ENCODE assay signal across 16 mouse cellular contexts in genomic region chr6:122952401-122952800, GRCm38 (mm10). TPM values are rescaled to one million over a fixed set of nuclear protein-coding genes. Genes with fewer than 3 reads are reported as not detected.
DNase-seq lines count a peak whose midpoint lies in the region; ATAC-seq and TF ChIP-seq lines count a peak whose summit lies in the region.
"Had no signal": no experiment of that assay in that cellular context is flagged by ENCODE, and none has a peak within 500 bp of the region (broad histone marks: within the 10 kb centered on the region; RNA-seq: fewer than 3 reads in every experiment).

Clec4a3 (plus strand) TSS chr6:122952515.

- no peak within 1 kb of the TSS for H3K27ac ChIP-seq in heart, embryonic 12.5 days (ENCODE audit: poor library complexity, severe bottlenecking)
- peak within 1 kb of the TSS; percentile 26 for H3K27ac ChIP-seq in bone marrow, adult 2 months (ENCODE audit: control insufficient read depth, insufficient read depth, low read depth, low read length, poor library complexity)
- H3K27ac ChIP-seq in forebrain, embryonic 10.5 days: no peak within 1 kb of the TSS
- no peak within 1 kb of the TSS for H3K27ac ChIP-seq in hindbrain, embryonic 11.5 days (ENCODE audit: low read depth, low read length)
- H3K27ac ChIP-seq: embryonic facial prominence, embryonic 15.5 days; intestine, embryonic 15.5 days; layer of hippocampus, adult 2 months; limb, embryonic 15.5 days had no signal

- H3K4me1 ChIP-seq in heart, embryonic 12.5 days (replicated peaks): no peaks in the 10 kb centered on the region
- peaks cover 1% of the 10 kb centered on the region; the same call in 1 of the 2 replicates for H3K4me1 ChIP-seq in bone marrow, adult 2 months (ENCODE audit: control insufficient read depth, insufficient read depth, low read length)
- no peaks in the 10 kb centered on the region for H3K4me1 ChIP-seq in forebrain, embryonic 10.5 days
- no peaks in the 10 kb centered on the region for H3K4me1 ChIP-seq in hindbrain, embryonic 11.5 days (replicated peaks; ENCODE audit: control insufficient read depth, insufficient read depth, low read length)
- H3K4me1 ChIP-seq: embryonic facial prominence, embryonic 15.5 days; intestine, embryonic 15.5 days; limb, embryonic 15.5 days had no signal

- H3K27me3 ChIP-seq in heart, embryonic 12.5 days (replicated peaks): no peaks in the 10 kb centered on the region
- H3K27me3 ChIP-seq in forebrain, embryonic 10.5 days (ENCODE audit: poor library complexity, severe bottlenecking): no peaks in the 10 kb centered on the region
- H3K27me3 ChIP-seq in hindbrain, embryonic 11.5 days (ENCODE audit: control insufficient read depth, insufficient read depth, low read length): no peaks in the 10 kb centered on the region
- H3K27me3 ChIP-seq: embryonic facial prominence, embryonic 15.5 days; intestine, embryonic 15.5 days; limb, embryonic 15.5 days had no signal

- WGBS in heart, embryonic 12.5 days: 74% methylated on average over 8 of the region's 8 CpGs
- WGBS in bone marrow, adult 2 months: 6% methylated on average over 8 of the region's 8 CpGs
- 86% methylated on average over 8 of the region's 8 CpGs for WGBS in forebrain, embryonic 10.5 days
- WGBS in hindbrain, embryonic 11.5 days: 89% methylated on average over 8 of the region's 8 CpGs

- H3K36me3 ChIP-seq in heart, embryonic 12.5 days: no peaks in the 10 kb centered on the region
- H3K36me3 ChIP-seq in forebrain, embryonic 10.5 days (replicated peaks): no peaks in the 10 kb centered on the region
- H3K36me3 ChIP-seq in hindbrain, embryonic 11.5 days (ENCODE audit: control insufficient read depth, insufficient read depth, low read length): no peaks in the 10 kb centered on the region
- H3K36me3 ChIP-seq: embryonic facial prominence, embryonic 15.5 days; intestine, embryonic 15.5 days; limb, embryonic 15.5 days had no signal

- H3K4me2 ChIP-seq in heart, embryonic 12.5 days: no peak within 1 kb of the TSS
- H3K4me2 ChIP-seq in hindbrain, embryonic 11.5 days (replicated peaks; ENCODE audit: low read depth, low read length): no peak within 1 kb of the TSS
- H3K4me2 ChIP-seq: embryonic facial prominence, embryonic 15.5 days; intestine, embryonic 15.5 days; limb, embryonic 15.5 days had no signal

- H3K9me3 ChIP-seq in heart, embryonic 12.5 days (replicated peaks): no peaks in the 10 kb centered on the region
- H3K9me3 ChIP-seq in forebrain, embryonic 10.5 days: peaks cover 9% of the 10 kb centered on the region; the same call in 1 of the 2 replicates
- H3K9me3 ChIP-seq in hindbrain, embryonic 11.5 days (ENCODE audit: control insufficient read depth, low read length): no peaks in the 10 kb centered on the region
- H3K9me3 ChIP-seq: embryonic facial prominence, embryonic 15.5 days; intestine, embryonic 15.5 days; limb, embryonic 15.5 days had no signal

- H3K4me3 ChIP-seq in heart, embryonic 12.5 days: no peak within 1 kb of the TSS
- H3K4me3 ChIP-seq in bone marrow, adult 2 months (replicated peaks; ENCODE audit: control insufficient read depth, low read depth, low read length): peak within 1 kb of the TSS; percentile 19
- H3K4me3 ChIP-seq in forebrain, embryonic 10.5 days: no peak within 1 kb of the TSS
- H3K4me3 ChIP-seq in hindbrain, embryonic 11.5 days (ENCODE audit: low read depth, low read length): no peak within 1 kb of the TSS
- H3K4me3 ChIP-seq: embryonic facial prominence, embryonic 15.5 days; intestine, embryonic 15.5 days; layer of hippocampus, adult 2 months; limb, embryonic 15.5 days; myocyte had no signal

- TF ChIP-seq POLR2A in bone marrow, adult 2 months (IDR thresholded peaks at IDR 0.05; ENCODE audit: borderline replicate concordance, control insufficient read depth, low read depth, low read length): no peak

- H3K9ac ChIP-seq in heart, embryonic 12.5 days: no peak within 1 kb of the TSS
- no peak within 1 kb of the TSS for H3K9ac ChIP-seq in hindbrain, embryonic 11.5 days (ENCODE audit: low read depth, low read length)
- H3K9ac ChIP-seq: embryonic facial prominence, embryonic 15.5 days; intestine, embryonic 15.5 days; limb, embryonic 15.5 days had no signal

- no peak for ATAC-seq in heart, embryonic 12.5 days (ENCODE audit: insufficient number of reproducible peaks, low FRiP score)
- peak; percentile 100 for ATAC-seq in megakaryocyte progenitor cell, adult 5-6 weeks (replicated peaks; ENCODE audit: poor library complexity)
- ATAC-seq in hindbrain, embryonic 11.5 days (ENCODE audit: low FRiP score): no peak
- ATAC-seq: intestine, embryonic 15.5 days had no signal

- no peak for TF ChIP-seq CTCF in bone marrow, adult 2 months (IDR thresholded peaks at IDR 0.05; ENCODE audit: control insufficient read depth, insufficient read depth, low read length)

- peak; percentile 33 for DNase-seq in heart, adult 8-10 months (ENCODE audit: low spot score)
- peak; percentile 7 to 11 for DNase-seq in heart, postnatal 14 days
- DNase-seq in right cerebral cortex, postnatal 4 days: no peak
- no peak for DNase-seq in forebrain, embryonic 10.5 days (ENCODE audit: extremely low spot score, low spot score)
- no peak for DNase-seq in hindbrain, embryonic 11.5 days (ENCODE audit: low spot score)
- DNase-seq: cerebellum, adult 18-20 months; right cerebral cortex, adult 18-20 months; thymus, adult 18-20 months had no signal

- intact Hi-C loops in heart, postnatal 14 days (cut with DNase I): no loop called here

RNA-seq across cellular contexts. Expression of gene Clec4a3, which starts in this region (rescaled TPM):
- total RNA-seq in heart, adult 8-10 months (2022): 1 to 10 TPM; 1.2 to 3.4 (median 2.2) TPM
- polyA plus RNA-seq in heart, embryonic 12.5 days (2016; fragmentation: Nextera tagmentation; extraction: Ambion mirVana): 0.33 and 0.61 TPM in 2 replicates
- 3.1 and 7.9 TPM in 2 replicates for polyA plus RNA-seq in bone marrow, adult 2 months (2011; ENCODE audit: insufficient read depth, insufficient read length, low replicate concordance, missing spikeins)
- 1 to 10 TPM; 2.5 to 3.1 TPM for total RNA-seq in heart, postnatal 14 days (2021)
- 3.1 and 3.3 TPM in 2 replicates for total RNA-seq in megakaryocyte progenitor cell, adult 5-6 weeks (2015)
- 0.41 and 5.4 TPM in 2 replicates for total RNA-seq in megakaryocyte progenitor cell, adult 5-6 weeks (2017)
- 0.36 TPM in 1 of 2 replicates, not detected in the other for polyA plus RNA-seq in forebrain, embryonic 10.5 days (2016; fragmentation: Nextera tagmentation; extraction: Ambion mirVana)
- polyA plus RNA-seq in hindbrain, embryonic 11.5 days (2014; fragmentation: Nextera tagmentation; extraction: Ambion mirVana): 0.63 and 0.81 TPM in 2 replicates
- polyA plus RNA-seq: myocyte had no signal

Comparison
In these comparisons a context has a peak if more than half of its experiments do, and no peak if none do; other contexts are left out.
1. DNase-seq: peak in heart, adult 8-10 months (single experiment) and heart, postnatal 14 days (2 of 2); none in right cerebral cortex, postnatal 4 days (single experiment), forebrain, embryonic 10.5 days (single experiment) and hindbrain, embryonic 11.5 days (single experiment).